Comparison of ENCODE assay signal across 14 mouse cellular contexts in genomic region chr3:148335654-148336053, GRCm38 (mm10).
A peak's percentile ranks its signal among the peaks of the same experiment; 100 is the strongest.
DNase-seq lines count a peak whose midpoint lies in the region; ATAC-seq and TF ChIP-seq lines count a peak whose summit lies in the region.
"Had no signal": no experiment of that assay in that cellular context is flagged by ENCODE, and none has a peak within 500 bp of the region (broad histone marks: within the 10 kb centered on the region; RNA-seq: fewer than 3 reads in every experiment).

No protein-coding gene starts in this region.

- no peaks in the 10 kb centered on the region for H3K9me3 ChIP-seq in heart, embryonic 15.5 days (replicated peaks)
- H3K9me3 ChIP-seq in lung, embryonic 14.5 days (ENCODE audit: low read depth, low read length): no peaks in the 10 kb centered on the region
- H3K9me3 ChIP-seq in embryonic facial prominence, embryonic 10.5 days: no peaks in the 10 kb centered on the region
- no peaks in the 10 kb centered on the region for H3K9me3 ChIP-seq in liver, postnatal 0 days (ENCODE audit: low read length)
- H3K9me3 ChIP-seq: forebrain, embryonic 12.5 days; midbrain, embryonic 15.5 days had no signal

- DNase-seq in heart, adult 8-10 months (ENCODE audit: low spot score): no peak
- DNase-seq in lung, embryonic 14.5 days: peak; percentile 6
- DNase-seq in lung, postnatal 14 days: no peak
- peak; percentile 42 for DNase-seq in embryonic facial prominence, embryonic 10.5 days (ENCODE audit: low spot score)
- DNase-seq in liver, postnatal 0 days: no peak
- DNase-seq in T-cell, adult 2 months (ENCODE audit: low spot score): no peak
- DNase-seq in cerebellum, adult 2 months: no peak
- DNase-seq: gastrocnemius, postnatal 25 days; right cerebral cortex, postnatal 4 days; thymus, postnatal 36 days had no signal

- H3K27ac ChIP-seq in heart, embryonic 15.5 days: no peak overlapping the region
- no peak overlapping the region for H3K27ac ChIP-seq in lung, embryonic 14.5 days (ENCODE audit: low read depth)
- H3K27ac ChIP-seq in embryonic facial prominence, embryonic 10.5 days (replicated peaks): peak overlapping the region; percentile 79
- H3K27ac ChIP-seq in liver, postnatal 0 days (ENCODE audit: low read depth): no peak overlapping the region
- H3K27ac ChIP-seq in cerebellum, adult 2 months (ENCODE audit: insufficient read depth, low read length): no peak overlapping the region
- H3K27ac ChIP-seq: forebrain, embryonic 12.5 days; midbrain, embryonic 15.5 days had no signal

- H3K4me2 ChIP-seq in heart, embryonic 15.5 days: peak overlapping the region; percentile 58; the same call in 1 of the 2 replicates
- no peak overlapping the region for H3K4me2 ChIP-seq in lung, embryonic 14.5 days
- H3K4me2 ChIP-seq in liver, postnatal 0 days (ENCODE audit: low read depth, low read length): peak overlapping the region; percentile 57; the same call in 1 of the 2 replicates
- H3K4me2 ChIP-seq: forebrain, embryonic 12.5 days; midbrain, embryonic 15.5 days had no signal

- WGBS in heart, embryonic 15.5 days: 78% methylated on average over 7 of the region's 7 CpGs
- 64% methylated on average over 7 of the region's 7 CpGs for WGBS in lung, embryonic 14.5 days
- 51% methylated on average over 7 of the region's 7 CpGs for WGBS in embryonic facial prominence, embryonic 10.5 days
- 76% methylated on average over 7 of the region's 7 CpGs for WGBS in liver, postnatal 0 days (ENCODE audit: insufficient replicate concordance)
- WGBS in cerebellum, adult 2 months: 87% methylated on average over 7 of the region's 7 CpGs

- no peaks in the 10 kb centered on the region for H3K36me3 ChIP-seq in heart, embryonic 15.5 days
- H3K36me3 ChIP-seq in lung, embryonic 14.5 days (ENCODE audit: insufficient read depth): no peaks in the 10 kb centered on the region
- H3K36me3 ChIP-seq in embryonic facial prominence, embryonic 10.5 days (replicated peaks): no peaks in the 10 kb centered on the region
- H3K36me3 ChIP-seq in liver, postnatal 0 days (replicated peaks; ENCODE audit: insufficient read depth, low read length): no peaks in the 10 kb centered on the region
- H3K36me3 ChIP-seq: forebrain, embryonic 12.5 days; midbrain, embryonic 15.5 days had no signal

- TF ChIP-seq POLR2A in cerebellum, adult 2 months (IDR thresholded peaks at IDR 0.05; ENCODE audit: borderline replicate concordance, insufficient read depth, low read length): no peak

- H3K4me1 ChIP-seq in heart, embryonic 15.5 days (replicated peaks): 0 out of 2 replicates have a peak, but pooled peaks cover 6% of the 10 kb centered on the region
- H3K4me1 ChIP-seq in lung, embryonic 14.5 days (ENCODE audit: insufficient read depth): peaks cover 3% of the 10 kb centered on the region; the same call in 1 of the 2 replicates
- peaks cover 30% of the 10 kb centered on the region for H3K4me1 ChIP-seq in embryonic facial prominence, embryonic 10.5 days
- H3K4me1 ChIP-seq in liver, postnatal 0 days (ENCODE audit: insufficient read depth): no peaks in the 10 kb centered on the region; the same call in 1 of the 2 replicates
- H3K4me1 ChIP-seq in cerebellum, adult 2 months (ENCODE audit: control insufficient read depth, insufficient read depth, low read length): no peaks in the 10 kb centered on the region
- H3K4me1 ChIP-seq: forebrain, embryonic 12.5 days; midbrain, embryonic 15.5 days had no signal

- TF ChIP-seq EP300 in liver, postnatal 0 days (IDR thresholded peaks at IDR 0.05; ENCODE audit: low read depth): no peak

- ATAC-seq in heart, embryonic 15.5 days (replicated peaks; ENCODE audit: insufficient number of reproducible peaks, insufficient read depth, low FRiP score, low read depth): no peak
- no peak for ATAC-seq in lung, embryonic 14.5 days (ENCODE audit: insufficient read depth)
- ATAC-seq in liver, postnatal 0 days: no peak
- ATAC-seq: hindbrain, embryonic 16.5 days; midbrain, embryonic 15.5 days had no signal

- no peaks in the 10 kb centered on the region for H3K27me3 ChIP-seq in heart, embryonic 15.5 days
- no peaks in the 10 kb centered on the region for H3K27me3 ChIP-seq in lung, embryonic 14.5 days (ENCODE audit: insufficient read depth, low read length)
- 0 out of 2 replicates have a peak, but pooled peaks cover 4% of the 10 kb centered on the region for H3K27me3 ChIP-seq in embryonic facial prominence, embryonic 10.5 days (replicated peaks; ENCODE audit: low read depth, poor library complexity, severe bottlenecking)
- H3K27me3 ChIP-seq in liver, postnatal 0 days (ENCODE audit: insufficient read depth, low read length): no peaks in the 10 kb centered on the region
- no peaks in the 10 kb centered on the region for H3K27me3 ChIP-seq in cerebellum, adult 2 months (ENCODE audit: control insufficient read depth, insufficient read depth, low read length)
- H3K27me3 ChIP-seq: forebrain, embryonic 12.5 days; midbrain, embryonic 15.5 days had no signal

- no peak for TF ChIP-seq CTCF in lung, embryonic 14.5 days (IDR thresholded peaks at IDR 0.05; ENCODE audit: low read depth)
- TF ChIP-seq CTCF in liver, postnatal 0 days (IDR thresholded peaks at IDR 0.05; ENCODE audit: low read depth): no peak
- TF ChIP-seq CTCF in cerebellum, adult 2 months (IDR thresholded peaks at IDR 0.05; ENCODE audit: borderline replicate concordance, insufficient read depth, low read depth, low read length): no peak

- no peak overlapping the region for H3K4me3 ChIP-seq in heart, embryonic 15.5 days
- H3K4me3 ChIP-seq in lung, embryonic 14.5 days (ENCODE audit: low read depth, low read length): no peak overlapping the region
- H3K4me3 ChIP-seq in embryonic facial prominence, embryonic 10.5 days: no peak overlapping the region; the same call in 1 of the 2 replicates
- H3K4me3 ChIP-seq in liver, postnatal 0 days (ENCODE audit: low read depth, low read length): no peak overlapping the region
- H3K4me3 ChIP-seq in cerebellum, adult 2 months (replicated peaks; ENCODE audit: insufficient read depth, low read depth, low read length): no peak overlapping the region
- H3K4me3 ChIP-seq: forebrain, embryonic 12.5 days; midbrain, embryonic 15.5 days had no signal

- no peak overlapping the region for H3K9ac ChIP-seq in heart, embryonic 15.5 days
- H3K9ac ChIP-seq in lung, embryonic 14.5 days: no peak overlapping the region
- H3K9ac ChIP-seq in liver, postnatal 0 days (replicated peaks): no peak overlapping the region
- H3K9ac ChIP-seq: forebrain, embryonic 12.5 days; midbrain, embryonic 15.5 days had no signal

Comparison
In these comparisons a context has a peak if more than half of its experiments do, and no peak if none do; other contexts are left out.
1. DNase-seq: peak in lung, embryonic 14.5 days (single experiment) and embryonic facial prominence, embryonic 10.5 days (single experiment); none in heart, adult 8-10 months (single experiment), lung, postnatal 14 days (single experiment), liver, postnatal 0 days (single experiment), T-cell, adult 2 months (single experiment) and cerebellum, adult 2 months (0 of 2).